Mouse (Mus musculus): ENCODE data around the gene Dcdc2c.

The Dcdc2c gene

GRCm38 (mm10) chr12:28458786-28459185 is 93.4 kb downstream of the Dcdc2c start:
- no peak for DNase-seq (ENCODE audit: low spot score)

- DNase-seq (ENCODE audit: low spot score) = no peak
Measured at GRCm38 (mm10) chr12:28436536-28436935, 115.7 kb downstream of the Dcdc2c start.

DNA sequence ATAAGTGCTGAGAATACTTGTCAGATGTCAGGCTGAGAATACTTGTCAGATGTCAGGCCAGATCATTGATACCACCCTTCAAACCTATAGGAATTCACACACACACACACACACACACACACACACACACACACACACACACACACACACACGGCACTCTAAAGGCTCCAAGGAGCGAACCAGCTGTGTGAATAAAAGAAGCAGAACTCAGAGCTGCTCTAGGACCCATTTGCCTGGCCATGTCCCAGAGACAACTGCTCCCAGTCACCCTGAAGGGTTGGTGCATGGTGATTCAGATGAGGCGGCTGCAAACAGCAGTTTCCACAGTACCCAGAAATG is 119.5 kb downstream of the Dcdc2c start:
- no peak for DNase-seq (ENCODE audit: low spot score)

DNA sequence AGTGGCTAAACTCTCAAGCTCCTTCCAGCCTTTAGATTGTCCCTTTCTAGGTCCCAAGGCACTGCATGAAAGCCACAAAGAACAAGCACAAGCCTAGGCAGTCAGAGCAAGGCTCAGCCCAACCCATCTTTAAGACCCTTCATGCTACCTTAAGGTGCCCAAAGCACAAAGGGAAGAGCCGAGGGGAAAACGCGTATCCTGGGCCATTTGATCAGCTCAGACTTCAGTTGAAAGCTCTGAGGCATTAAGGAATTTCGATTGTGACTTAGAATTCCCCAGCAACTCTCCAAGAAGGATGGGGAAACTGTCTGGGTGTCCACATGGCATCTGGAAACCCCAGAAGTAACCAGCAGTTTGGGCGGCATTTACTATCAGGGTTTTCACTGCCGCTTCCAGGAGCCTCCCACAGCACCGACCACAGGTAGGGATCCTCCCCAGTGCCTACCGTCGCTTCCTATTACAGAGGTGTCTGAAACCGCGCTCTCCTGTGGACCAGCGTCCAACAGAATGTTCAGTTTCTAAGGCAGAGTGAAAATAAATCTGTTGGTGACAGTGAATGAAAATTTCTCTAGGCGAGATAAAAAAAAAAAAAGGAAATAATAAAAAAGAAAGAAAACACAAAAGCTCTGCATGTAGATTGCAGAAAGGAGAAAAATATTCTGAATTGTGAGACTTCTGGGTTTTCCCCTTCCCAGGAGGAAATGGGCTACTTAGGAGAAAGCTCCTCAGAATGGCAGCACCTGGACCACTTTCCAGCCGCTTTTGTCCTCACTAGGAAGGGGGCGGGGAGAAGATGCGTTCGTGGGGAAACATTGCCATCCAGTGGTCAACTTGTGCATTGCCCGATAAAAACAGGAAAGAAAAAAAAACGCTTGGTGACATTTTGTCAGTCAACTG is 120.1 kb downstream of the Dcdc2c start:
- peak; percentile 48 for DNase-seq (ENCODE audit: low spot score)

DNA sequence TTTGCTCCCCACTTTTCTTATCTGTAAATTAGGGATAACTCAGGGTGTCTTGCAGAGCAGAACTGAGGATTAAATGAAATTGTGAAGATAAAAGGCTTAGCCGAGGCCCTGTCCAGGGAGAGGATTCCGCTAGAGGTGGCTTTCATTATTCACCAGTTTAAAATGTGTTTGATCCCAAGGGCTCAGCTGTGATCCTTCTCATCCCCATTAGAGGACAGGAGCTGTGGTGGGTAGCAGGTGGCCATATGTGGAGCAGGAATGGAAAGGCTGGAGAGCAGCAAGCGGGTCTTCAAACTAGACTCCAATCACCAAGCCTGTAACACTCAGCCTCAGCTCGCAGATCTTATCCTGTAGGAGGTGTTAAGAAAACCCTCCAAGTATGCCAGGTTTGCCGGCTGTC is 122.3 kb downstream of the Dcdc2c start:
- no peak for DNase-seq (ENCODE audit: low spot score)

DNA sequence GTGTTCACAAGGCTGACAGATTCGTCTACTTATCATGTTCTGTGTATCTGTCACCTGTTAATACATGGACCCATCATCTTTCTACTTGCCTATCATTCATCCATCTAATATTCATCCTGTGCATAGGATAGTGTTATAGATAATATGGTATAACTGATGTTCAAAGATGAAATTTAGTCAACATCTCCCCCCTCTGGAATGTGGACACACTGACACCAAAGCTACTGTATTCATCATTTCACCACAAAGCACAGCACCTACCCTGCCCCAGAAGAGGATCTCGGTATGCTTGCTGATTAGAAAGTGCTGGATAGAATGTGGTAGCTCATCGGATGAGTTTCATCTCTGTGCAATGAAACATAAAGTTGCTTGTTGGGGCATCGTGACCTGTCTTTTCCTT is 135.2 kb downstream of the Dcdc2c start:
- DNase-seq (ENCODE audit: low spot score) = no peak

DNA sequence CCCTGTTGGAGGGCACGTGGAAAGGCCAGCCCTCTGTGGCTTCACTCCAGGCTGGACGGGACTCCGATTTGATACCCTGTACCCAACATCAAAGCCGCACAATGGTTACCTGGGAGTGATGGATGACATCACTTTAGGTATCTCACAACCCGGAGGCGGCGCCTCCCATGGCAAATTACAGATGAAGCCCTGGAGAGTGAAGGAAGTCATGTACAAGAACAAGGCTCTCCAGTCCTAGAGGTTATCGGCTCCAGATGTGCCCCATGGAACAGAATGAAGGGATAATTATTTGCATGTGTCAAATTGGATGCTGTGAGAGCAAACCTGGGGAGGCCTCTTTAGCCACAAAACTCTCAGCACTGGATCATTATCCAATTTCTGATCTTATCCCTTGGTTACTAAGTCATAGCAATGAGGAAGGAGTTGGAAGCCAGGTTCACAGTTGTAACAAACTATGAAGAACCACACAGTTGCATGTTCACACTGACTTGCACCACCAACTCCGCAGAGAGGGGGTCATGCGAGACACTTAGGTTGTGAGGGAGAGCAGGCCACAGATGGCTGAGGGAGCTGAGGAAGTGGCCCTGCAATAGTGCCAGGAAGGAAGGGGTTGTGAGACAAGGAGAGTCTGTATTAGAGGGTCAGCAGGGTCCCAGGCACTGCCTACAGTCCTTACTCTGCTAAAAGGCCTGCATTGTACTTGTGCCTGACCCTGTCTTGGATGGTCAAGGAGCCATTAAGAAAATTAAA is 144.4 kb downstream of the Dcdc2c start:
- DNase-seq (ENCODE audit: low spot score) = no peak

- DNase-seq (ENCODE audit: low spot score) = no peak
Measured at GRCm38 (mm10) chr12:28402256-28402655, 149.9 kb downstream of the Dcdc2c start.

DNA sequence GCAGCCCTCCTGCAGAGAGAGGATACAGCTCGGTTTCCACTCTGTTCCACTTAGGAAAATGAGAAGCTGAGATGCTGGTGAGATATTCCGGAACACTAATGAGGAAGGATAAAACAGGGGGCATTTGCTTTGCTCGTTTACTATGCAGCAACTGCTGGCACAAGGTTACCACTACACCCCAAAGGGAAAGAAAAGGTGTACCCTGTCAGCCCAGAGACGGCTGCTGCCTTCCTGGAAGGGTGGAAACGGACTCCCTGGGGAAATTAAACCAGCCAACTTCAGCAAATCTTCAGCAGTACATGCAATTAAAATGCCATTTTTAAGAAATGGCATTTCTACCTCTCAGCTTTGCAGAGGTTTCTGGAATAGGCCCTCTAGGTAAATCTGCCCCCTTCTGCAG is 150.8 kb downstream of the Dcdc2c start:
- no peak for DNase-seq (ENCODE audit: low spot score)

DNA sequence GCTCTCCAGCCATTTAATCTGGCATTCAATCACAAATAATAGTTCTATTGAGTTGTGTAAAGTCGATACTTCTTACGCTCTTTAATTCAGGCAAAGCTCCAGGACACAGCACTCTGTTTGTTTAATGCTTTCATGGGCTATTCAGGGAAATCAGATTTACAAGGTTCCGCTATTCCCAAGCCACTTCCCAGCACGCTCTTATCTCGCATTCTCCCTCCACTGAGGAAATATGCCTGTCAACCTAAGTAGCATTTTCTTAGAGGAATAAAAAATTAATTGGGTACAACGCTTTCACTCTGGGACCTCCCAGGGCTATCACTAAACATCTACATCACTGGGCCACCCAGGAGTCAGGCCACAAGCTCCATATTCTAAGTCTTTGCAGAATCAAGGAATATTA is 160.1 kb downstream of the Dcdc2c start:
- DNase-seq (ENCODE audit: low spot score) = no peak
